Mouse (Mus musculus) frontal cortex, adult 2 months (tissue): ENCODE measurements at regions not wholly inside any gene's neighbourhood (a gene's known extent, or its start where the extent isn't known, plus 50 kb on each side); places are given as distances from the start of the nearest gene placed in this dataset.

Source experiments
- DNase-seq, 2 experiments: peaks; one replicate each; pipeline ENCODE4 v3.0.0; 2022; ENCODE audit warnings: low spot score in 1 of 2; ENCODE audit errors: extremely low spot score in 1 of 2

- peak in 1 of 2 experiments; percentile 17 for DNase-seq
Observed at GRCm38 (mm10) chrX:118320123-118320522, 106.9 kb upstream of the Tgif2lx2 start.

GRCm38 (mm10) chrX:118356888-118357287 lies 70.1 kb upstream of the Tgif2lx2 start:
- peak; percentile 1 to 15 for DNase-seq
